ENCODE assay signal across 20 mouse cellular contexts in the genomic region with DNA sequence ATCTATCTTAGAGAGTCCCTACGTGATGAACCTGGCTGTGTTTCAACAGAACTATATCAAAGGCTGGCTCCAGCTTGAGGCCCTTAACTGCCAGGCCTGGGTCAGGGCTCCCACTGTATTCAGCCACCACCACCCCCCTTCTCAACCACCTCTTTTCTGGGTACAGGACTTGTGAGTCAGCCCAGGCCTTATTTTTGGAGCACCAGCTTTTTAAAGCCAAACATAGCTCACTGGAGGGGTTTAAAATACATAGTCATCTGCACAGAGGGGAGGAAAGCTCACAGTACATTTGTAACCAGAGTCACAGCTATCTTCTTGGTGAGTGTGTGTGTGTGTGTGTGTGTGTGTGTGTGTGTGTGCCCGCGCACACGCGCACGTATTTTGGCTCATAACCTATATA.
DNase-seq lines count a peak whose midpoint lies in the region; ATAC-seq lines count a peak whose summit lies in the region.
"Had no signal": no experiment of that assay in that cellular context is flagged by ENCODE, and none has a peak within 500 bp of the region (broad histone marks: within the 10 kb centered on the region; RNA-seq: fewer than 3 reads in every experiment).

No protein-coding gene starts in this region.

- H3K4me2 ChIP-seq in heart, embryonic 16.5 days (ENCODE audit: low read depth, low read length): no peak overlapping the region
- H3K4me2 ChIP-seq in neural tube, embryonic 15.5 days: no peak overlapping the region
- H3K4me2 ChIP-seq in forebrain, embryonic 16.5 days (ENCODE audit: low read length): no peak overlapping the region
- H3K4me2 ChIP-seq: heart, embryonic 11.5 days; kidney, embryonic 15.5 days; limb, embryonic 13.5 days; liver, embryonic 13.5 days had no signal

- peak overlapping the region; percentile 55 for H3K27ac ChIP-seq in heart, embryonic 16.5 days (ENCODE audit: low read length)
- H3K27ac ChIP-seq in neural tube, embryonic 15.5 days (replicated peaks): no peak overlapping the region
- no peak overlapping the region for H3K27ac ChIP-seq in forebrain, embryonic 16.5 days (ENCODE audit: low read length)
- H3K27ac ChIP-seq: hindbrain, embryonic 10.5 days; kidney, embryonic 15.5 days; limb, embryonic 13.5 days; liver, embryonic 13.5 days; macrophage; midbrain, embryonic 10.5 days had no signal

- H3K27me3 ChIP-seq in heart, embryonic 16.5 days (ENCODE audit: control insufficient read depth, insufficient read depth, low read length): no peaks in the 10 kb centered on the region
- H3K27me3 ChIP-seq in neural tube, embryonic 15.5 days (replicated peaks): no peaks in the 10 kb centered on the region
- no peaks in the 10 kb centered on the region for H3K27me3 ChIP-seq in forebrain, embryonic 16.5 days (replicated peaks; ENCODE audit: control insufficient read depth, insufficient read depth, low read length)
- H3K27me3 ChIP-seq: kidney, embryonic 15.5 days; limb, embryonic 13.5 days; liver, embryonic 13.5 days had no signal

- H3K9me3 ChIP-seq in heart, embryonic 16.5 days (replicated peaks; ENCODE audit: control insufficient read depth, low read length): no peaks in the 10 kb centered on the region
- no peaks in the 10 kb centered on the region for H3K9me3 ChIP-seq in neural tube, embryonic 15.5 days (replicated peaks)
- H3K9me3 ChIP-seq in forebrain, embryonic 16.5 days (ENCODE audit: control insufficient read depth, low read length): no peaks in the 10 kb centered on the region
- H3K9me3 ChIP-seq: hindbrain, embryonic 10.5 days; kidney, embryonic 15.5 days; limb, embryonic 13.5 days; liver, embryonic 13.5 days; midbrain, embryonic 10.5 days had no signal

- no peak for DNase-seq in heart, adult 9 months (ENCODE audit: low spot score in 2 of 2)
- peak; percentile 42 to 67 for DNase-seq in right cerebral cortex, postnatal 10 days (ENCODE audit: low spot score in 2 of 2)
- DNase-seq in right cerebral cortex, postnatal 4 days: no peak
- DNase-seq in left cerebral cortex, adult 18-20 months (ENCODE audit: low spot score in 2 of 2): peak; percentile 46 to 56
- DNase-seq in right cerebral cortex, postnatal 25 days: peak; percentile 52
- DNase-seq: B cell, adult 2 months; cerebellum, postnatal 10 days; kidney, postnatal 4 days; liver, embryonic 13.5 days had no signal

- H3K9ac ChIP-seq in heart, embryonic 16.5 days (ENCODE audit: low read length): no peak overlapping the region
- no peak overlapping the region for H3K9ac ChIP-seq in neural tube, embryonic 15.5 days (replicated peaks)
- no peak overlapping the region for H3K9ac ChIP-seq in forebrain, embryonic 16.5 days (replicated peaks; ENCODE audit: low read depth, low read length)
- H3K9ac ChIP-seq: kidney, embryonic 15.5 days; limb, embryonic 13.5 days; liver, embryonic 13.5 days had no signal

- H3K4me1 ChIP-seq in heart, embryonic 16.5 days (ENCODE audit: control insufficient read depth, insufficient read depth, low read length): peaks cover 15% of the 10 kb centered on the region
- H3K4me1 ChIP-seq in neural tube, embryonic 15.5 days: peaks cover 9% of the 10 kb centered on the region
- H3K4me1 ChIP-seq in forebrain, embryonic 16.5 days (replicated peaks; ENCODE audit: control insufficient read depth, insufficient read depth, low read length): peaks cover 6% of the 10 kb centered on the region
- H3K4me1 ChIP-seq: hindbrain, embryonic 10.5 days; kidney, embryonic 15.5 days; limb, embryonic 13.5 days; liver, embryonic 13.5 days; midbrain, embryonic 10.5 days had no signal

- peak; percentile 60; the same call in 1 of the 2 replicates for ATAC-seq in heart, embryonic 16.5 days (replicated peaks; ENCODE audit: extremely low read depth, insufficient read depth, low FRiP score)
- ATAC-seq in neural tube, embryonic 15.5 days (ENCODE audit: low FRiP score): no peak
- ATAC-seq in forebrain, embryonic 16.5 days: no peak
- ATAC-seq: hindbrain, postnatal 0 days; intestine, postnatal 0 days had no signal

- H3K36me3 ChIP-seq in heart, embryonic 16.5 days (ENCODE audit: control insufficient read depth, insufficient read depth): no peaks in the 10 kb centered on the region
- no peaks in the 10 kb centered on the region for H3K36me3 ChIP-seq in neural tube, embryonic 15.5 days
- H3K36me3 ChIP-seq in forebrain, embryonic 16.5 days (ENCODE audit: control insufficient read depth, insufficient read depth): no peaks in the 10 kb centered on the region
- H3K36me3 ChIP-seq: hindbrain, embryonic 10.5 days; kidney, embryonic 15.5 days; limb, embryonic 13.5 days; liver, embryonic 13.5 days; midbrain, embryonic 10.5 days had no signal

- H3K4me3 ChIP-seq in heart, embryonic 16.5 days (ENCODE audit: low read length): no peak overlapping the region
- no peak overlapping the region for H3K4me3 ChIP-seq in neural tube, embryonic 15.5 days (replicated peaks)
- H3K4me3 ChIP-seq in forebrain, embryonic 16.5 days (replicated peaks; ENCODE audit: low read length): no peak overlapping the region
- H3K4me3 ChIP-seq: hindbrain, embryonic 10.5 days; kidney, embryonic 15.5 days; limb, embryonic 13.5 days; liver, embryonic 13.5 days; midbrain, embryonic 10.5 days had no signal

- WGBS in heart, embryonic 16.5 days: 81% methylated on average over 6 of the region's 6 CpGs
- WGBS in neural tube, embryonic 15.5 days: 91% methylated on average over 6 of the region's 6 CpGs
- 95% methylated on average over 6 of the region's 6 CpGs for WGBS in forebrain, embryonic 16.5 days

Comparison
In these comparisons a context has a peak if more than half of its experiments do, and no peak if none do; other contexts are left out.
1. DNase-seq: peak in right cerebral cortex, postnatal 10 days (2 of 2), left cerebral cortex, adult 18-20 months (2 of 2) and right cerebral cortex, postnatal 25 days (single experiment); none in heart, adult 9 months (0 of 2) and right cerebral cortex, postnatal 4 days (single experiment).